Mouse (Mus musculus) cerebellum, postnatal 10 days (tissue): ENCODE measurements at regions not wholly inside any gene's neighbourhood (a gene's known extent, or its start where the extent isn't known, plus 50 kb on each side); places are given as distances from the start of the nearest gene placed in this dataset.

Experiments
- DNase-seq, 2 experiments: peaks; one replicate each; pipeline ENCODE4 v3.0.0; 2021; ENCODE audit warnings: mixed read lengths in 2 of 2

DNA sequence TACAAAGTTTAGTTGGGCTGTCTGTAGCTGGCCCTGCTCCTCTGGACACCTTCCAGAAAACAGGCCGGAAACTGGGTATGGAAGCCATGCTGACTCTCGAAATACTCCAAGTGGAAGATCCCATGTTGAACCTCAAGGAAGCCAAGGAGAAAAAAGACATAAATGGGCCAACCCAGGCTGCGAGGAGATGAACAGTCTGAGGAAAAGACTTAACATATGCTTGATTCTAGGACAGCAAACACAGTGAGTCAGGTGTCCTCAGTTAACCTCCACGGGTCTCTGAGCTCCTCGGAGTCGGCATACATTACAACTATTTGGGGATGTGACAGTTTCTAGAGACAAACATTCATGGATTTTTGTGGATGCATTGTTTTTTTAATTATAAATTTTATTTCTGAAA, 60.0 kb upstream of the Msi2 start:
- DNase-seq, result peak; percentile 26 to 27

DNA sequence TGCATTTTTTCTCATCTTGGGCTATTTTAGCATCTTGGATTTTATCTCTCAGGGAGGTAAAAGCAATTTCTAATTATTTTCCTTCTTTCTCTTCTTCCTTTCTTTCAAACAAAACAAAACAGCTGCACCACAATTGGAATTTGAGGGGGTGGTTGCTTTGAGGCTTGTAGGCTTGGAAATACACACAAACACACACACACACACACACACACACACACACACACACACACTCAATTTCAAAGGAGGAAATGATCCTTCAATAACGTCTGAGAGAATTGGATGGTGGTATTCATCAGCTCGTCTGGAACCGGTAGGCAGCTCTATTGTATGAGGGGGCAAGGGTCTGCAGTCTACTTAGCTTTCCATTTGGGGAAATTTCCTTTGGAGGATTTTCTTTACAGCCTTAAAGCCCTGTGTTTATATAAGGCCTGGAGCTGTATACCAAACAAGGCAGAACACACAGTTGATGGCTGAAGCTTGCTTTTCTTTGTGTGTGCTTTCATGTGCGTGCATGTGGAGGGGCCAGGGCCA, 56.2 kb upstream of the Msi2 start:
- no peak for DNase-seq

DNA sequence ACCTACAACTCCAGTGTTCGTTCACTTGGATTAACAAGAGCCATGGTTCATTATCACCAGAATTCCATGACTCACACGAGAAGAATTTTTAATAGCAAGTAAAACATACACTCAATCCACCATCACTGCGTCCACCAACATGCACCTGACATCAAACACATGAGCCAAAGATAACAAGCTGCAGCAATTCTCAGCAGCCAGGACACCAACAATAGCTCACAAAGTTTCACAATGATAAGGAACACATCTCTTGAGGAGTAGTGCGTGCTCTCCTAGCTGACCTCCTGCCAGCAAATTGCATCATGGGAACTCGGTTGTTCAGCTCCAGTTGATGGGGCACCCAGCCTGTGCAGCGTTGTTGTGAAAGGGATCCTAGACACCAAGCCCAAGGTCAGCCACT, 55.6 kb upstream of the Msi2 start:
- no peak for DNase-seq

DNA sequence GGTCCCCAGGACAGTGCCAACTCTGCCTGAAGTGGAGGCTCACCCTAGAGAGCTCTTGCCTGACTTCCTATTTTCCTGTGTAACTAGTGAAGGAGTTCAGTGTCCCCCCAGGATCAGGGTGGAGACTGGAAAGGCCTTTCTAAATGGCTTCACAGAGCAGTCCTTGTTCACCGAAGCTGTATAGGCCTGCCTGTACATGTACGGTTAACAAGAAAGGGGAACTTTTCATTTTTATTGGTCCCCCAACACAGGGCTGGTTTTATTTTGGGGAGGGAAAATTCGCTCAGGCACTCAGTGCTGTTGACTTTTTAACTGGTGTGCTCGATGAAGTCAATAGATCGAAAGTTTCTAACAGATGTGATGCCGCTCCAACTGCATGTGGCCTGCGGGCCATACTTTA, 52.1 kb upstream of the Msi2 start:
- no peak for DNase-seq
